Comparison of ENCODE assay signal across 24 mouse cellular contexts in genomic region chr5:142242597-142242996, GRCm38 (mm10).
DNase-seq lines count a peak whose midpoint lies in the region; ATAC-seq and TF ChIP-seq lines count a peak whose summit lies in the region.
"Had no signal": no experiment of that assay in that cellular context is flagged by ENCODE, and none has a peak within 500 bp of the region (broad histone marks: within the 10 kb centered on the region; RNA-seq: fewer than 3 reads in every experiment).

No protein-coding gene starts in this region.

- no peak overlapping the region for H3K4me2 ChIP-seq in hindbrain, postnatal 0 days (ENCODE audit: low read depth, low read length)
- H3K4me2 ChIP-seq in hindbrain, embryonic 16.5 days (ENCODE audit: low read length), result no peak overlapping the region
- H3K4me2 ChIP-seq in lung, embryonic 14.5 days, result no peak overlapping the region
- H3K4me2 ChIP-seq: embryonic facial prominence, embryonic 13.5 days; forebrain, embryonic 12.5 days; hindbrain, embryonic 14.5 days; kidney, embryonic 15.5 days; limb, embryonic 12.5 days; liver, embryonic 11.5 days; midbrain, embryonic 11.5 days had no signal

- no peaks in the 10 kb centered on the region for H3K27me3 ChIP-seq in hindbrain, postnatal 0 days (ENCODE audit: insufficient read depth, low read length)
- H3K27me3 ChIP-seq in hindbrain, embryonic 16.5 days (replicated peaks; ENCODE audit: control insufficient read depth, insufficient read depth, low read length), result no peaks in the 10 kb centered on the region
- H3K27me3 ChIP-seq in lung, embryonic 14.5 days (ENCODE audit: insufficient read depth, low read length), result no peaks in the 10 kb centered on the region
- H3K27me3 ChIP-seq: embryonic facial prominence, embryonic 13.5 days; forebrain, embryonic 12.5 days; kidney, embryonic 15.5 days; limb, embryonic 12.5 days had no signal

- H3K27ac ChIP-seq in hindbrain, postnatal 0 days, result no peak overlapping the region
- no peak overlapping the region for H3K27ac ChIP-seq in hindbrain, embryonic 16.5 days (ENCODE audit: low read depth, low read length)
- no peak overlapping the region for H3K27ac ChIP-seq in lung, embryonic 14.5 days (ENCODE audit: low read depth)
- H3K27ac ChIP-seq: embryonic facial prominence, embryonic 13.5 days; forebrain, embryonic 12.5 days; hindbrain, embryonic 14.5 days; kidney, embryonic 15.5 days; limb, embryonic 12.5 days had no signal

- no peak for ATAC-seq in hindbrain, postnatal 0 days
- ATAC-seq in hindbrain, embryonic 16.5 days, result no peak
- no peak for ATAC-seq in lung, embryonic 14.5 days (ENCODE audit: insufficient read depth)
- ATAC-seq: intestine, embryonic 16.5 days; liver, postnatal 0 days had no signal

- TF ChIP-seq CTCF in hindbrain, postnatal 0 days (IDR thresholded peaks at IDR 0.05; ENCODE audit: low read depth), result peak; percentile 48; the same call in 1 of the 2 replicates
- TF ChIP-seq CTCF in lung, embryonic 14.5 days (IDR thresholded peaks at IDR 0.05; ENCODE audit: low read depth), result 0 out of 2 replicates have a peak, but pooled peaks have one; percentile 11
- no peak for TF ChIP-seq CTCF in lung, adult 2 months (IDR thresholded peaks at IDR 0.05; ENCODE audit: insufficient read depth, low read length)

- H3K4me1 ChIP-seq in hindbrain, postnatal 0 days (ENCODE audit: insufficient read depth, low read length), result no peaks in the 10 kb centered on the region
- H3K4me1 ChIP-seq in hindbrain, embryonic 16.5 days (ENCODE audit: control insufficient read depth, insufficient read depth, low read depth, low read length), result peaks cover 5% of the 10 kb centered on the region
- H3K4me1 ChIP-seq in lung, embryonic 14.5 days (ENCODE audit: insufficient read depth), result no peaks in the 10 kb centered on the region
- H3K4me1 ChIP-seq in lung, adult 2 months (ENCODE audit: control insufficient read depth, insufficient read depth, low read length), result no peaks in the 10 kb centered on the region
- H3K4me1 ChIP-seq: embryonic facial prominence, embryonic 13.5 days; forebrain, embryonic 12.5 days; kidney, embryonic 15.5 days; limb, embryonic 12.5 days had no signal

- H3K9me3 ChIP-seq in hindbrain, postnatal 0 days (ENCODE audit: low read length), result peaks cover 9% of the 10 kb centered on the region; the same call in 1 of the 2 replicates
- 0 out of 2 replicates have a peak, but pooled peaks cover 2% of the 10 kb centered on the region for H3K9me3 ChIP-seq in hindbrain, embryonic 16.5 days (ENCODE audit: control insufficient read depth, low read length)
- H3K9me3 ChIP-seq in lung, embryonic 14.5 days (ENCODE audit: low read depth, low read length), result 0 out of 2 replicates have a peak, but pooled peaks cover 4% of the 10 kb centered on the region

- H3K36me3 ChIP-seq in hindbrain, postnatal 0 days (ENCODE audit: insufficient read depth, low read length), result no peaks in the 10 kb centered on the region
- H3K36me3 ChIP-seq in hindbrain, embryonic 16.5 days (ENCODE audit: control insufficient read depth, insufficient read depth, low read length), result no peaks in the 10 kb centered on the region
- no peaks in the 10 kb centered on the region for H3K36me3 ChIP-seq in lung, embryonic 14.5 days (ENCODE audit: insufficient read depth)
- H3K36me3 ChIP-seq: embryonic facial prominence, embryonic 13.5 days; forebrain, embryonic 12.5 days; kidney, embryonic 15.5 days; limb, embryonic 12.5 days had no signal

- H3K9ac ChIP-seq in hindbrain, postnatal 0 days (replicated peaks; ENCODE audit: low read length), result no peak overlapping the region
- H3K9ac ChIP-seq in hindbrain, embryonic 16.5 days (ENCODE audit: low read depth, low read length), result no peak overlapping the region
- no peak overlapping the region for H3K9ac ChIP-seq in lung, embryonic 14.5 days
- H3K9ac ChIP-seq: embryonic facial prominence, embryonic 13.5 days; forebrain, embryonic 12.5 days; hindbrain, embryonic 14.5 days; kidney, embryonic 15.5 days; limb, embryonic 12.5 days; liver, postnatal 0 days had no signal

- WGBS in hindbrain, postnatal 0 days, result 61% methylated on average over 3 of the region's 3 CpGs
- WGBS in hindbrain, embryonic 16.5 days, result 51% methylated on average over 3 of the region's 3 CpGs
- 38% methylated on average over 3 of the region's 3 CpGs for WGBS in lung, embryonic 14.5 days
- 37% methylated on average over 3 of the region's 3 CpGs for WGBS in lung, adult 2 months

- H3K4me3 ChIP-seq in hindbrain, postnatal 0 days (ENCODE audit: low read length), result no peak overlapping the region
- H3K4me3 ChIP-seq in hindbrain, embryonic 16.5 days (ENCODE audit: low read length), result no peak overlapping the region
- no peak overlapping the region for H3K4me3 ChIP-seq in lung, embryonic 14.5 days (ENCODE audit: low read depth, low read length)
- no peak overlapping the region for H3K4me3 ChIP-seq in lung, adult 2 months (replicated peaks; ENCODE audit: extremely low read depth, low read depth, low read length)
- H3K4me3 ChIP-seq: embryonic facial prominence, embryonic 13.5 days; erythroblast, embryonic 14.5 days; forebrain, embryonic 12.5 days; kidney, embryonic 15.5 days; limb, embryonic 12.5 days had no signal

- DNase-seq in adrenal gland, postnatal 25 days, result peak; percentile 6
- no peak for DNase-seq in adrenal gland, postnatal 14 days
- no peak for DNase-seq in hindbrain, postnatal 0 days (ENCODE audit: low spot score)
- no peak for DNase-seq in lung, embryonic 14.5 days
- no peak for DNase-seq in lung, adult 2 months
- DNase-seq in thymus, postnatal 25 days, result no peak
- DNase-seq: cerebellum, postnatal 36 days; embryo, embryonic 11 days; gastrocnemius, postnatal 25 days; heart, adult 18-20 months; heart, postnatal 4 days; liver, postnatal 0 days; lung, postnatal 14 days; thymus, postnatal 36 days had no signal

- no peak for TF ChIP-seq POLR2A in lung, adult 2 months (IDR thresholded peaks at IDR 0.05; ENCODE audit: borderline replicate concordance, extremely low read depth, low read depth, low read length)
